Mouse (Mus musculus) fibroblast of lung, adult 2 months (primary cell): Measurements from ENCODE around the gene Ash1l.
"Not testable (repeated sequence)": the region's sequence is repeated elsewhere in the genome, so short reads cannot be mapped to it uniquely, and the experiment has no call there.

Source experiments
- DNase-seq: peaks from one replicate; pipeline ENCODE4 v3.0.0-alpha.2; 2011; ENCODE audit warnings: low read depth

Ash1l gene

DNA sequence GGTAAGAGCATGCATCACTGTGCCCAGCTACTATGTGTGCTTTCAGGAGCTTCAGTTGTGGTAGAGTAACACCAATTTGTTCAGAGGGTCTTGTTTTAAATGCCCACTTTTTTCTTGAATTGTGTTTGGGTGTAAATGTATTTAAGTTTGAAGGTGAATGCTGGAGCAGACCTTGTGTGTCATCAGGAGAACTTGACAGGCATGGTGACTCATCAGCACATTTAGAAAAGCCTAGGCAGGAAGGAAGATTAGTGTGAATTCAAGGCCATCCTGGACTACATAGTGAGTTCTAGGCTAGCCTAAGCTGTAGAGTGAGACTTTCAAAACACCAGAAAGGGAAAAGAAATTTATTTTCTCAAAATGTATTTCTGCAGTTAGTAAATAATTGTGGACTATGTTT, 3.3 kb downstream of the Ash1l start:
- no peak for DNase-seq

DNA sequence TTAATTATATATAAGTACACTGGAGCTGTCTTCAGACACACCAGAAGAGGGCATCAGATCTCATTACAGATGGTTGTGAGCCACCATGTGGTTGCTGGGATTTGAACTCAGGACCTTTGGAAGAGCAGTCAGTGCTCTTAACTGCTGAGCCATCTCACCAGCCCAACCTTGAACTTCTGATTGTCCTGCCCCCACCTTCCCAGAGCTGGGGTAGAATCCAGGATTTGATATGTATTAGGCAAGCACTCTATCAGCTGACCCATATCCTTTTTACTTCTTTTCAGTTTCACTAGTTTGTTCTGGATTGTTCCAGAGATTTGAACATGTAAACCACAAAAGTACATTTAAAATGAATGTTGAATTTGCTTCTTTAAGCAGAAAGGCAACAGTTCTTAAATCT, 12.8 kb downstream of the Ash1l start:
- not testable (repeated sequence) for DNase-seq

DNA sequence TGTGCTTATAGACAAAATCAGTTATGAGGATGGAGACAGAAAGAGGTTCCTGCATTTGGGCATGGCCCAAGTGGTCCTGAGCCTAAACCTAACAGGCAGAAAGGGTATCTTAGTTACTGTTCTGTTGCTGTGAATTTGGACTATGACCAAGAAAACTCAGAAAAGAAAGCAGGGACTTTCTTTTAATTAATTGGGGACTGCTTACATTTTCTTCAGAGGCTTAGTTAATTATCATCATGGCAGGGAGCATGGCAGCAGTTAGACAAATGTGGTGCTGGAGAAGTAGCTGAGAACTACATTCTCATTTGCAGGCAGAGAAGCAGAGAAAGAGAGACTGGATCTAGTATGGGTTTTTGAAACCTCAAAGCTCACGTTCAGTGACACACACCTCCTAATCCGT, 24.6 kb downstream of the Ash1l start:
- DNase-seq: no peak

DNA sequence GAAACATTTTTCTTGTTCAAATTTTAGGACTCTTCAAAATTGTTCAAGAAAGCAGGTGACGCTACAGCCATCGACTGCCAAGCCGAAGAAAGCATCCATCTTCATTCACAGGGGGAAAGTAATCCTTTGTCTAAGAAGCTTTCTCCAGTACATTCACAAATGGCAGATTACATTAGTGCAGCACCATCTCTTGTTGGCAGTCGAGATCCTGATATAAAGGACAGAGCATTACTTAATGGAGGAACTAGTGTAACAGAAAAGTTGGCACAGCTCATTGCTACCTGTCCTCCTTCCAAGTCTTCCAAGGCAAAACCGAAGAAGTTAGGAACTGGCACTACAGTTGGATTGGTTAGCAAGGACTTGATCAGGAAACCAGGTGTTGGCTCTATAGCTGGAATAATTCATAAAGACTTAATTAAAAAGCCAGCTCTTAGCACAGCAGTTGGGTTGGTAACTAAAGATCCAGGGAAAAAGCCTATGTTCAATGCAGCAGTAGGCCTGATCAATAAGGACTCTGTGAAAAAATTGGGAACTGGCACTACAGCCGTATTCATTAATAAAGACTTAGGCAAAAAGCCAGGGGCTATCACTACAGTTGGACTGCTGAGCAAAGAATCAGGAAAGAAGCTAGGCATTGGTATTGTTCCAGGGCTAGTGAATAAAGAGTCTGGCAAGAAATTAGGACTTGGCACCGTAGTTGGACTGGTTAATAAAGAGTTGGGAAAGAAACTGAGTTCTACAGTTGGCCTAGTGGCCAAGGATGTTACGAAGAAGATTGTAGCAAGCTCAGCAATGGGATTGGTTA, 31.0 kb downstream of the Ash1l start:
- peak; percentile 22 for DNase-seq

DNA sequence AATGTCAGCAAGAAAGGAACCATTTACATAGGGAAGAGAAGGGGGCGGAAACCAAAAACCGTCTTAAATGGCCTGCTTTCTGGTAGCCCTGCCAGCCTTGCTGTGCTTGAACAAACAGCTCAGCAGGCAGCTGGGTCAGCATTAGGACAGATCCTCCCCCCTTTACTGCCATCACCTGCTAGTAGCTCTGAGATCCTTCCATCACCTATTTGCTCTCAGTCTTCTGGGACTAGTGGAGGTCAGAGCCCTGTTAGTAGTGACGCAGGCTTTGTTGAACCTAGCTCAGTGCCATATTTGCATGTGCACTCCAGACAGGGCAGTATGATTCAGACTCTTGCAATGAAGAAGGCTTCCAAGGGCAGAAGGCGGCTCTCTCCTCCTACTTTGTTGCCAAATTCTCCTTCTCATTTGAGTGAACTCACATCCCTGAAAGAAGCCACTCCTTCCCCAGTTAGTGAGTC, 33.5 kb downstream of the Ash1l start:
- peak; percentile 80 for DNase-seq

DNA sequence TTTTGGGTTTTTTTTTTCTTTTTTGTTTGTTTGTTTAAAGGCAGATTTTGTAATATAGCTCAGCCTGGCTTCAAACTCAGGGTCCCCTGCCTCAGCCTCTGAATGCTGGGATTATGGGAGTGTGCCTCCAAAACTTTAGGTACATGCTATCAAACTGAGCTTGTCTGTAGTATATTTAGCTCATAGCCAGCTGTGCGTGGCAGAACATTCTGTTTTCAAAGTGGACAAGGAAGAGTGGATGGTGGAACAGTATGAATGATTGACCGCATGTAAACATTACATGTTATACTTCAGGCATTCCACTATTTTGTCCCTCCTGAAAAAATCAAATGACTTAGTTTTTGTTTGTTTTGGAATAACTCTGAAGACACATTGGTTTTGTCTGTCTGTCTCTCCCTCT, 42.4 kb downstream of the Ash1l start:
- DNase-seq: no peak

DNA sequence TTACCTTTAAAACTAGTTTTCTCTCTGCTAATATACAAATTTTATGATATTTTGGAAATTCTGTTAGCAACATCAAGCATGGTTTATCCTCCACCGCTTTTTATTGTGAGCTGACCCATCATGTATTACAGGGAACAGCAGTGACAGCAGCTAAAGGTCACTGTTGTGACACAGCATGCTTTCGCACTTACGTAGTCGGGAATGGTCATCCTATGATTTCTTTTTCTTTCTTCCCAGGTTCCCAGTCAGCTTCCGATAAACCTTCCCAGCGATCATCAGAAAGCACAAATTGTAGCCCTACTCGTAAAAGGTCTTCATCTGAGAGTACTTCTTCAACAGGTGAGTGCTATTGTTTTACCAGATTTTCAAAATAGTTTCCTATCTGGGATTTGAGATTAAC, 51.1 kb downstream of the Ash1l start:
- DNase-seq: no peak

DNA sequence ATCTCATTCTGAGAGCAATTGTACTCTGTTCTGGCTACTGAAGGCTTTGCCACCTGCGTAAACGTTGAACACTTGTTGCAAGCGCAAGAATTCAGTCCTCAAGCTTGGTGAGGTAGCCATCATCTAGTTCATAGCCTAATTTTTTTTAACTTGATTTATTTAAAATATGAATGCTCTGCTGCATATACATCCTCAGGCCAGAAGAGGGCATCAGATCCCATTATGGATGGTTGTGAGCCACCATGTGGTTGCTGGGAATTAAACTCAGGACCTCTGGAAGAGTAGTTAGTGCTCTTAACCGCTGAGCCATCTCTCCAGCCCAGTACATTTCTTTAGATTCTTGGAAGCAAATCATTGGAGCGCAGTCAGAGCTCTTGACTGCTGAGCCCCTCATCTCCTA, 80.5 kb downstream of the Ash1l start:
- DNase-seq: not testable (repeated sequence)

DNA sequence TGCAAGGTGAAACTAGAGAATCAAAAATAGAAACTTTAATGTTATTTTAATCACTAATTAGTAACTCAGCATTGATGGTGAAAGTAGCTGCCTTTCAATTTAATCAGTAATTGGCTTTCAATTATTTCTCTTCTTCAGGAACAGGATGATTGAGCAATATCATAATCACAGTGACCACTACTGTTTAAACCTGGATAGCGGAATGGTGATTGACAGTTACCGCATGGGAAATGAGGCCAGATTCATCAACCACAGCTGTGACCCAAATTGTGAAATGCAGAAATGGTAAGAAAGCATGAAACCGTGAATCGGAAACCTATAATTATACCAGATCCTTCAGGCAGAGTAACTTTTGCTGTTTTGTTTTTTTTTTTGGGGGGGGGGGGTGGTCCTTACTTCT, 92.9 kb downstream of the Ash1l start:
- DNase-seq: no peak

DNA sequence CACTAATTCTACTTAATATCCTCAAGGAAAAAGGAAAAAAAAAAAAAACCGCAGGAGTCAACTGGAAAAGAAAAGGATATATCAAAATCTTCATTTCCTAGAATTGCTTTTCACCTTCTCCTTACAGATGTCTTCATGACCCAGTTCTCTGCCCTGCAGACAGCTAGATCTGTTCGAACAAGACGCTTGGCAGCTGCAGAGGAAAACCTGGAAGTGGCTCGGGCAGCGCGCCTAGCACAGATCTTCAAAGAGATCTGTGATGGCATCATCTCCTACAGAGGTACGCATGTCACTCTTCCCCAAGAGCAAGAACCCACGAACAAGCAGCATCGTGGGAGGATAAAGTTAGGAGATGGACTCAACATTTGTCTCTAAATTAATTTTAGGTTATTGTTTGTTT, 107.9 kb downstream of the Ash1l start:
- DNase-seq: no peak

DNA sequence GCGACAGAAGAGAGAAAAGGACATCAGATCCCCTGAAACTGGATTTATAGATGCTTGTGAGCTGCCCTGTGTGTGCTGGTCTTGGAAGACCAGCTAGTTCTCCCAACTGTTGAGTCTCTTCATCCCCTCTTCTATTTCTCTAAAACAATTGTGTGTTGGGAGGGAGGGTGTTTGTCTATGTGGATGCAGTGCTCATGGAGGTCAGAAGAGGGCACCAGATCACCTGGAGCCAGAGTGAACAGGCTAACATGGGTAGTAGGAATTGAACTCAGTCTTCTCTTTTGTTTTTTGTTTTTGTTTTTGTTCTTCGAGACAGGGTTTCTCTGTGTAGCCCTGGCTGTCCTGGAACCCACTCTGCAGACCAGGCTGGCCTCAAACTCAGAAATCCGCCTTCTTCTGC, 108.4 kb downstream of the Ash1l start:
- peak; percentile 4 for DNase-seq

DNA sequence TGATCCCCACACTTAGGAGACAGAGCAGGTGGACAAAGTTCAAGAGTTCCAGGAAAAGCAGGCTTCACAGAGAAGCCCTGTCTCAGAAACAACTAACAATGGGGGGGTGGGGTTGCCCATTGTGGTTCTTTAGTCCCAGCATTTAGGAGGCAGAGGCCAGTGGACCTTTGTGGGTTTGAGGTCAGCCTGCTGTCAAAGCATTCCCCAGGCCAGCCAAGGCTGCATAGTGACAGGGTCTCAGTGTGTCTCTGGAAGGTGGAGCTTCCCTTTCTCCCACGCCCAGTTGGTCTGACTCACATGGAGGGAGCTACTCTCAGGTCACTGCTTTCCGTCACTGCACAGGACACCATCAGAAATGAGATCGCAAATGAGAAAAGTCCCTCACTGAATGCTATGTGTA, 111.3 kb downstream of the Ash1l start:
- DNase-seq: no peak

DNA sequence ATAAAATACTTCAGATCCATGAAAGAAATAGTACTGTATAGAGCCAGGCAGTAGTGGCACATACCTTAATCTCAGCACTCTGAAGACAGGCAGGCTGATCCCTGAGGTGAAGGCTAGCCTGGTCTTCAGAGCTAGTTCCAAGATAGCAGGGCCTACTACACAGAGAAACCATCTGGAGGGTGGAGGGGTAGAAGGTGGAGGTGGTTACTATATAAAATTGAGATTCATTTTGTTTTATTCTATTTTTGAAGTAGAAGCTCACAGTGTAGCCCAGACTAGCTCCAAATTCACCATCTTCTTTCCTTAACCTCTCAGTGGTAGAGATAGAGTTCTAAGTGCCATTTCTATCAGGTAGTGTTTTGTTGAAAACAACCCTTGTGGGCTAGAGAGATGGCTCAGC, 116.8 kb downstream of the Ash1l start:
- no peak for DNase-seq

DNA sequence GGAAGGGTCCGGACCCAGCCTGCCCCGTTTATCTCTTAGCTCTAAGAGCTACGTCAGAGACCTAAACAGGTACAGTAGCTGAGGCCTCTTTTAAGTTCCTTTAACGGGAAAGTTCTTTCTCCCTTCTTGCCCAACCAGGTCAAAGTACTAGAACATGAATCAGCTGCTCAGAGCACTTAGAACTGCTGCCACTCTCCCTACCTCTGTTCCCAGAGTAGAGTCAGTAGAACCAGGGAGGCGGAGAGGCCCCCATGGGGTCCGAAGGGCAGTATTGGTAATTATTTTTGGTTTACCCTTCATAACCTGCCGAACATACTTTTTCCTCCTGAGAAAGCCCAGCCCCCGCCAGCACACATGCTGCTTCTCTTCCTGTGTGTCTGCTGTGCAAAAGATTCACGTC, 127.0 kb downstream of the Ash1l start:
- no peak for DNase-seq

DNA sequence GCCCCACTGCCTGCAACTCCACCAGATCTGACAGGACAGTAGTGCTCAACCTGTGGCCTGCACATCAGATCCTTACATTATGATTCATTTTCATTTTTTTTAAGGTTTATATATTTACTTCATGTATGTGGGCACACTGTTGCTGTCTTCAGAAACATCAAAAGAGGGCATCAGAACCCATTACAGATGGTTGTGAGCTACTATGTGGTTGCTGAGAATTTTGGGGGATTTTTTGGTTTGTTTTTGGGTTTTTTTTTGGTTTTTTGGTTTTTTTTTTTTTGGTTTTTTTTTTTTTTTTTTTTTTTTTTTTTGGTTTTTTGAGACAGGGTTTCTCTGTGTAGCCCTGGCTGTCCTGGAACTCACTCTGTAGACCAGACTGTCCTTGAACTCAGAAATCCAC, 131.9 kb downstream of the Ash1l start:
- DNase-seq: not testable (repeated sequence)

DNA sequence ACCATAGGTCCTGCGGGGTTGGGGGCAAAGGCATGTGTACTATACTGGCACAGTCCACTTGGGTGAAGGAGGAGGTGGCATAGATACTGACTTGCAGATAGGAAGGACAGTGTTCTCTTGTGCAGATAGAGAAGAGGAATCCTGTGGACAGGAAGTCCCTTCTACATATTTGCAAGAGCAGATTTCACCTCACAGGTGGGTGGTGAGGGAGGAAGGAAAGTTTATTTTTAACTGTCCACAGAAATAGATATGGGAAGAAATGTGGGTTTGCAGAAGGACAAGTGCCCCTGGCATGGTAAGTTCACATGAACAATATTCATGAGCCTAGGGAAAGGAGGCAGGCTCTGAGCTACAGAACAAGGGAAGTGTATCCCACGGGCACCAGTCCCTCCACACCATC, 133.7 kb downstream of the Ash1l start:
- no peak for DNase-seq

DNA sequence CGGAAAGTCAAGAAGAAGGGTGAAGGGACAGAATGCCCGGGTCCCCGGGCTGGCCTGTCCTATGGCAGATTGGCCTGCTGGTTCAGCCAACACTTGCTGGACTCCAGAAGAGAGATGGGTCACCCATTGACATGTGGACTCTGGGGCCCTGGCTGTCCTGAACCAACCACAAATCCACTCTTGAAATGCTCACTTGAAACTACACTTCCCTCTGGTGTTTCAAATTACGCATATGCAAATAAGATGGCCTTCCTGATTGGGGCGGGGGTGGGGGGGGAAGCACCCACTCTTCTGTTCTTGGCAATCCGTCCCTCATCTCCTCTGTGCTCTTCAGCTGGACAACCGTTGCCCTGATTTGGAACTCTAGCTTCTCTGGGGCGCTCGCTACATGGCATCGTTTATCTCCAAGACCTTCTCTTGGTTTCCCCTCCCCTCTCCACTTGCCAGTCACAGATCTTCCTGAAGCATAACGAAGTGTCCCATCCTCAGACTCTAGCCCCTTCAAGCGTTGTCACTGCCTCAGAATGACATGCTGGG, 134.3 kb downstream of the Ash1l start:
- DNase-seq: no peak

DNA sequence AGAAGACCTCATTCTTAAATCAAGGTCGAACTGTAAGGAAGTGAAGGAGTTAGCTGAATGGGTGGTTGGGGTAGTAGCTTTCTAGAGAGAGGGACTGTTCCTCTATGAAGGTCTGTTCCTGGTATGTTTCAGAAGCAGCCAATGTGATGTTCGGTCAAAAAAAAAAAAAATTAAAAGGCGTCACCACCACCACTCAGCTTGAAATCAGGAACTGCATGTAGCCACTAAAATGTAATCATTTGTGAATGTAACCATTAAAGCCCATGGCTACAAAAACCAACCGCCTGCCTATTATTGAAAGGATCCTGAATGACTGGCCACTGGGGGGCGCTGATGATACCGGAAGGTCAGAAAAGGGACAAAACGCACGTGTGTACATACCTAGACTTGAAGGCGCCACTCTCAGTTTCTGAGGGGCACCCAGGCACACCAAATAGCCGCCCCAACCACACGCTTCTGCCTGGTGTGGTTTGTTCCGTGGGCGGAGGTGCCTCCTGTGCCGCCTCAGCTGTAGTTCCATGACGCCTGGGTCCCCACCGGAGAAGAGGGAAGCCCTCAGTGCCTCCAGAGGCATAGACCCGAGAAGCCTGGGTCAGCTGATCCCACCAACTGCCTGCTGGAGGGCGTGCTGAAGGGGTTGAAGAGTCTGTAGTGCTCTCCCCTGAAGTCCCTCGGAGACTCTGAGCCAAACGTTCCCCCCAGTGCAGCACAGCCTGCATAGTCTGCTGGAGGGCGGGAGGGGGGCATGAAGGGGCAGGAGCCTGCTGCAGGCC, 137.1 kb downstream of the Ash1l start:
- no peak for DNase-seq

DNA sequence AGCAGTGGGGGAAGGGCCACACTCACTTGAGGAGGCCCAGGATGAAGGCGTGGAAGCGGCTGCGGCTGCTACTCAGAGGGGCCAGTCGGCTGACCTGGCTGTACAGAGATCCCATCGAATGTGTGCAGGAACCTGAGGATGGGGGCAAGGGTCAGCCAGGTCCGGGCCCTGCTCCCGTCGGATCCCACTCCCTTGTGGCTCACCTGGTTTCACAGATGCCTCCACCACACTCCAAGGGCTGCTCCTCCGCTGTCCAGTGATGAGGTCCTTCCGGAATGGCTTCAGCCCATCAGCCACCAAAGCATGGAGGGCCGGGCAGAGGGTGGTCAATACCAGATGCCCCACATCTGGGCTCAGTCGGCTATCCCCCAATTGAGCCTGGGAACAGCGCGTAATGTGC, 138.6 kb downstream of the Ash1l start:
- no peak for DNase-seq

DNA sequence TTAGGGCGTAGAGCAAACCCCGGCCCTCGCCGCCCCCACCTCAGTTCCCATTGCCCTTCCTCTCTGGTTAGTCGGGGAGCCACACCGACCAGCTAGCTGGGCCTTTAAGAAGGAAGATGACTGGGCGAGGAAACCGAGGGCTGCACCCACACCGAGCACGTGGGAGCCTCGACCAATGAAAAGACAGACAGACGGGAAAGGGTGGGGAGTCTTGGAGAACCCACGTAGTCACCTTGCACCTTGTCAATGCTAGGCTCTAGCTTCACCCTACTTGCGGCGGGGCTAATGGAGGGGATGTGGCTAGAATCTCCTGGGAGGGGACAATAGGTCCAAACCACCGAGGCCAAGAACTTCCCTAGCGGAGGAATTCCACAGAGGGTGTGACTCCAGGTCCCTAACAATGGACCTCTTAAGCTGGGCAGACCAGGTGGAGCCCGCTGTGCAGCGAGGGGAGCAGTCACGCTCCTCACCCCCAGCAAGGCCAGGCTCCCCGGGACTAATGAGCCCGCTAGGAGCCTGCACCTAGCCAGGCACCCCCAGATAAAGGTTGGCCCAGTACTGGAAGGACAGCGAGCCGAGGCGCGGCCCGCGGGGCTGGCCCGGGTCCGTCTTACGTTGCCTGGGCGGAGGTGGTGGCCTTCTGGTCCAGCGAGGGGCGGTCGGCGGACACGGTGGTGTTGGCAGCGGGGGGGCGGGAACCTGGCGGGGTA, 139.6 kb downstream of the Ash1l start:
- peak; percentile 73 for DNase-seq

DNA sequence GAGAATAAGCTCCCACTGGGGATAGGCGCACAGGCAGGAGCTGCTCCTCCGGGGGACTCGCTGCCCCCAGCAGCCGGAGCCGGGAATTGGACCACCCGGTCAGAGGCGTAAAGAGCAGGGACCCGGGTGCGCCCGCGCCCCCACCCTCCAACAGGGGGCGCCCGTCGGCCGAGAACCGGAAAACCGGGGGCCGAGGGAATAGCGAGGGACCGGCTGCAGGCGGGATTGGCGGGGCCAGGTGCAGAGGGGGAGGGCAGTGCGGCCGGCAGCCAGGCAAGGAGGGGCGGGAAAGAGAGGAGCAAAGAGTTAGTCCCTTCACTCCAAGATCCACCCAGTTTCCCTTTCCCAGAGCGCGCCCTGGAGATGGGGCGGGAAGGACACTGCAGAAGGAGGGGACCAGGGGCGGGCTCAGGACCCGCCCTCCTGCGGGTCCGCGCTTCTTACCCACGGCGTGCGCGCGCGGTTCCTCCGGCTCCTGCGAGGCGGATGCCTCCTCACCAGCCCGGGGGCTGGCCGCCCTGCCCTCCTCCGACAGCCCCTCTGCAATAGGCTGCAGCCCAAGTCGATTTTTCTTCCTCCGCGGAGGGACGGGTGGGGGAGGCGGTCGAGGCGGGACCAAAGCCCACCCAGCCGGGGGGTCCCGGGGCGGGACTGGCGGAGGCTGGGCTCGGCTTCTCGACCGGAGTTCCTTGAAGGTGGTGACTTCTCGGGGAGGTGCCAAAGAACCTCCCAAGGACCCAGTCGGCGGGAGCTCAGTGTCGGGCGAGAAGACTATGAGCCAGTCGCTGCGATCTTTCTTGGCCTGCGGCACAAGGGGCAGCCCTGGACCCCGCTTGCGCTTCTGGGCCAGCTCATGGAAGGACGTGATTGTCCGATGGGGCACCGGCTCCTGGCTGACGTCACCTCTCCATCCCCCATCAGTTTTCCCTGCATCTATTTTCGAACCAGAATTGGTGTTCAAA, 140.6 kb downstream of the Ash1l start:
- DNase-seq: peak; percentile 30
